Comparison of ENCODE assay signal across 11 mouse cellular contexts in the genomic region with DNA sequence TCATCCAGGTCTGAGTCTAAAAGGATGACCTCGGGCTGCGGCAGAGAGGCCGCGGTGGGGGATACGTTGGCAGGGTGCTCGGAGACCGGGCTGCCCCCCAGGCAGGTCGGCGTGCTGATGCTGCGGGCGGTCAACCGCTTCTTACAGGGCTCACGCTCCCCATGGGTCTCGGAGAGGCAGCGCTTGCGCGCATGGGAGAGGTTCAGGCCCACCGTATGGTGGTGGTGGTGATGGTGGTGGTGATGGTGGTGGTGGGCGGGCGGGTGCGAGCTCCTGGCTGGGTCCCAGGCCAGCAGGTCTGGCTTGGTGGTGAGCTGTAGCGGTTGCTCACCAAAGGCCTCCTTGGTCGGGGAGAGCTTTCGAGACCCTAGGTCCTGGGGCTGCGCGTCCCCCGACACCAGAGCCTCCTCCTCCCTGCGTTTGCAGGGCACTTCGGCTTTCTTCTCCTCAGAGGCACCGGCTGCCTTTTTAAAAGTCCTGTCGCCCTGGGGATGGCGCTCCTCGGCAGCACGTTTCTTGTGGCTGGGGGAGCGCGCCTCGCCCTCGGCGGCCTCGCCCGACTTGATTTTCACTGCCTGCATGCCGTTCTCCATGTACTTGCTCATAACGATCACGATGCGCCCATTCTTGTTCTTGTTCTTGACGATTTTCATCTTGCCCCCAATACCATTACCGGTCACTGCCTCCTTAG. TPM values are rescaled to one million over a fixed set of nuclear protein-coding genes. Genes with fewer than 3 reads are reported as not detected.
DNase-seq lines count a peak whose midpoint lies in the region; ATAC-seq lines count a peak whose summit lies in the region.
"Had no signal": no experiment of that assay in that cellular context is flagged by ENCODE, and none has a peak within 500 bp of the region (broad histone marks: within the 10 kb centered on the region; RNA-seq: fewer than 3 reads in every experiment).

No protein-coding gene starts in this region.

- H3K4me2 ChIP-seq in intestine, embryonic 14.5 days (ENCODE audit: low read length) = 0 out of 2 replicates have a peak overlapping the region, but pooled peaks have one; percentile 2
- no peak overlapping the region for H3K4me2 ChIP-seq in intestine, embryonic 16.5 days (ENCODE audit: low read depth, low read length)
- H3K4me2 ChIP-seq in hindbrain, embryonic 14.5 days (replicated peaks) = peak overlapping the region; percentile 28
- H3K4me2 ChIP-seq: heart, embryonic 15.5 days had no signal

- no peak overlapping the region for H3K9ac ChIP-seq in intestine, embryonic 14.5 days (ENCODE audit: low read length)
- H3K9ac ChIP-seq in intestine, embryonic 16.5 days (ENCODE audit: low read depth, low read length) = no peak overlapping the region
- H3K9ac ChIP-seq in hindbrain, embryonic 14.5 days = peak overlapping the region; percentile 38; the same call in 1 of the 2 replicates
- H3K9ac ChIP-seq: heart, embryonic 15.5 days had no signal

- ATAC-seq in intestine, embryonic 14.5 days (replicated peaks; ENCODE audit: low FRiP score, low TSS enrichment, low read depth) = no peak
- no peak for ATAC-seq in intestine, embryonic 16.5 days
- no peak for ATAC-seq in hindbrain, embryonic 14.5 days (ENCODE audit: low FRiP score)
- ATAC-seq in monocyte, adult 5-6 weeks (replicated peaks; ENCODE audit: insufficient number of reproducible peaks, low FRiP score, low TSS enrichment, poor library complexity, severe bottlenecking) = no peak
- ATAC-seq: Patski had no signal

- DNase-seq in intestine, embryonic 14.5 days (ENCODE audit: low spot score) = no peak
- DNase-seq in embryo, embryonic 11 days = peak; percentile 22
- DNase-seq in hindbrain, embryonic 14.5 days (ENCODE audit: low spot score) = no peak
- peak; percentile 65 for DNase-seq in neural tube, embryonic 10.5 days (ENCODE audit: extremely low spot score, low spot score)
- no peak for DNase-seq in lung, postnatal 4 days
- no peak for DNase-seq in urinary bladder, postnatal 4 days (ENCODE audit: low spot score in 2 of 2)

- no peaks in the 10 kb centered on the region for H3K9me3 ChIP-seq in intestine, embryonic 14.5 days (ENCODE audit: control insufficient read depth, low read length)
- H3K9me3 ChIP-seq in intestine, embryonic 16.5 days (ENCODE audit: control insufficient read depth, low read length) = no peaks in the 10 kb centered on the region
- no peaks in the 10 kb centered on the region for H3K9me3 ChIP-seq in hindbrain, embryonic 14.5 days (ENCODE audit: control insufficient read depth, low read length)
- H3K9me3 ChIP-seq: heart, embryonic 15.5 days; megakaryocyte, embryonic 14.5 days had no signal

- H3K4me1 ChIP-seq in intestine, embryonic 14.5 days (replicated peaks; ENCODE audit: control insufficient read depth, insufficient read depth, low read length) = peaks cover 58% of the 10 kb centered on the region
- peaks cover 63% of the 10 kb centered on the region for H3K4me1 ChIP-seq in intestine, embryonic 16.5 days (ENCODE audit: control insufficient read depth, insufficient read depth, low read length)
- peaks cover 62% of the 10 kb centered on the region for H3K4me1 ChIP-seq in hindbrain, embryonic 14.5 days (replicated peaks; ENCODE audit: control insufficient read depth, insufficient read depth, low read length)

- H3K36me3 ChIP-seq in intestine, embryonic 14.5 days (ENCODE audit: control insufficient read depth, insufficient read depth, low read length) = peaks cover 36% of the 10 kb centered on the region
- H3K36me3 ChIP-seq in intestine, embryonic 16.5 days (ENCODE audit: control insufficient read depth, insufficient read depth, low read length) = peaks cover 13% of the 10 kb centered on the region
- H3K36me3 ChIP-seq in hindbrain, embryonic 14.5 days (replicated peaks; ENCODE audit: control insufficient read depth, insufficient read depth) = peaks cover 29% of the 10 kb centered on the region

- WGBS in intestine, embryonic 14.5 days = 64% methylated on average over 45 of the region's 47 CpGs
- 68% methylated on average over 47 of the region's 47 CpGs for WGBS in intestine, embryonic 16.5 days
- 21% methylated on average over 47 of the region's 47 CpGs for WGBS in hindbrain, embryonic 14.5 days

- H3K4me3 ChIP-seq in intestine, embryonic 14.5 days (ENCODE audit: low read depth, low read length) = no peak overlapping the region
- H3K4me3 ChIP-seq in intestine, embryonic 16.5 days (ENCODE audit: low read length) = no peak overlapping the region; the same call in 1 of the 2 replicates
- H3K4me3 ChIP-seq in hindbrain, embryonic 14.5 days (replicated peaks; ENCODE audit: low read length) = peak overlapping the region; percentile 8
- H3K4me3 ChIP-seq: heart, embryonic 15.5 days; megakaryocyte, embryonic 14.5 days had no signal

- H3K27ac ChIP-seq in intestine, embryonic 14.5 days (ENCODE audit: low read depth) = no peak overlapping the region
- H3K27ac ChIP-seq in intestine, embryonic 16.5 days (ENCODE audit: low read length) = no peak overlapping the region
- H3K27ac ChIP-seq in hindbrain, embryonic 14.5 days = no peak overlapping the region
- H3K27ac ChIP-seq: heart, embryonic 15.5 days had no signal

- peaks cover 13% of the 10 kb centered on the region for H3K27me3 ChIP-seq in intestine, embryonic 14.5 days (replicated peaks; ENCODE audit: control insufficient read depth, insufficient read depth, low read length)
- no peaks in the 10 kb centered on the region for H3K27me3 ChIP-seq in intestine, embryonic 16.5 days (replicated peaks; ENCODE audit: control insufficient read depth, insufficient read depth, low read length)
- peaks cover 28% of the 10 kb centered on the region for H3K27me3 ChIP-seq in hindbrain, embryonic 14.5 days (ENCODE audit: control insufficient read depth, insufficient read depth, low read length)
- H3K27me3 ChIP-seq: heart, embryonic 15.5 days; megakaryocyte, embryonic 14.5 days; Patski had no signal

RNA-seq across cellular contexts. Expression of a gene that starts 4.7 kb away (rescaled TPM):
- 9.9 and 10.5 TPM in 2 replicates for polyA plus RNA-seq in intestine, embryonic 14.5 days (2014; fragmentation: Nextera tagmentation; extraction: Ambion mirVana)
- 9.3 and 10.0 TPM in 2 replicates for polyA plus RNA-seq in intestine, embryonic 16.5 days (2015; fragmentation: Nextera tagmentation; extraction: Ambion mirVana)
- polyA plus RNA-seq in hindbrain, embryonic 14.5 days (2014; fragmentation: Nextera tagmentation; extraction: Ambion mirVana) = 16.8 and 20.2 TPM in 2 replicates
- 35.2 to 45.8 TPM (median 42.2 TPM) in 3 replicates for total RNA-seq in monocyte, adult 5-6 weeks (2017)

RNA-seq across cellular contexts. Expression of a gene that starts 40.5 kb away (rescaled TPM):
- 7.7 and 11.4 TPM in 2 replicates for polyA plus RNA-seq in intestine, embryonic 14.5 days (2014; fragmentation: Nextera tagmentation; extraction: Ambion mirVana)
- 8.1 and 8.5 TPM in 2 replicates for polyA plus RNA-seq in intestine, embryonic 16.5 days (2015; fragmentation: Nextera tagmentation; extraction: Ambion mirVana)
- polyA plus RNA-seq in hindbrain, embryonic 14.5 days (2014; fragmentation: Nextera tagmentation; extraction: Ambion mirVana) = 8.5 and 9.8 TPM in 2 replicates
- total RNA-seq in monocyte, adult 5-6 weeks (2017) = 2.7 to 7.3 TPM (median 4.7 TPM) in 3 replicates

RNA-seq across cellular contexts. Expression of a gene that starts 58.5 kb away (rescaled TPM):
- polyA plus RNA-seq in intestine, embryonic 14.5 days (2014; fragmentation: Nextera tagmentation; extraction: Ambion mirVana) = 31.5 and 32.0 TPM in 2 replicates
- polyA plus RNA-seq in intestine, embryonic 16.5 days (2015; fragmentation: Nextera tagmentation; extraction: Ambion mirVana) = 17.8 and 18.1 TPM in 2 replicates
- 10.7 and 13.7 TPM in 2 replicates for polyA plus RNA-seq in hindbrain, embryonic 14.5 days (2014; fragmentation: Nextera tagmentation; extraction: Ambion mirVana)
- total RNA-seq in monocyte, adult 5-6 weeks (2017) = 0.75 to 2.7 TPM (median 2.2 TPM) in 3 replicates

Comparison
In these comparisons a context has a peak if more than half of its experiments do, and no peak if none do; other contexts are left out.
1. DNase-seq: peak in embryo, embryonic 11 days (single experiment) and neural tube, embryonic 10.5 days (single experiment); none in intestine, embryonic 14.5 days (single experiment), hindbrain, embryonic 14.5 days (single experiment), lung, postnatal 4 days (0 of 2) and urinary bladder, postnatal 4 days (0 of 2).